Mouse (Mus musculus) embryonic facial prominence, embryonic 11.5 days (tissue): ENCODE results near the gene Mprip. TPM values are rescaled to one million over a fixed set of nuclear protein-coding genes. Genes with fewer than 3 reads are reported as not detected.

Source experiments
- ATAC-seq: fragments of 200-750 bp; cut with Nextera tagmentation; replicated peaks from 2 replicates; pipeline ENCODE4 v1.8.0; 2017; ENCODE audit warnings: low read depth; ENCODE audit not compliant: insufficient number of reproducible peaks, low FRiP score, low TSS enrichment
- DNase-seq: peaks from one replicate; pipeline ENCODE4 v3.0.0-alpha.2; 2015; ENCODE audit warnings: low spot score
- H3K27ac ChIP-seq: fragments of 300-500 bp; sonication (generic); replicated peaks from 2 replicates; pipeline ENCODE4 v1.5.1; 2014; ENCODE audit warnings: mild to moderate bottlenecking, low read depth, low read length, control low read depth
- H3K27me3 ChIP-seq: fragments of 300-500 bp; sonication (generic); 2 replicates; pipeline ENCODE4 v1.6.1; 2014; ENCODE audit warnings: mild to moderate bottlenecking, low read length, moderate library complexity, mixed read lengths; ENCODE audit not compliant: control insufficient read depth, insufficient read depth
- H3K36me3 ChIP-seq: fragments of 300-500 bp; sonication (generic); replicated peaks from 2 replicates; pipeline ENCODE4 v1.6.1; 2014; ENCODE audit warnings: low read depth, mild to moderate bottlenecking, low read length, moderate library complexity, mixed read lengths; ENCODE audit not compliant: control insufficient read depth, insufficient read depth
- H3K4me1 ChIP-seq: fragments of 300-500 bp; sonication (generic); 2 replicates; pipeline ENCODE4 v1.6.1; 2014; ENCODE audit warnings: low read length, mixed read lengths; ENCODE audit not compliant: control insufficient read depth, insufficient read depth
- H3K4me2 ChIP-seq: fragments of 300-500 bp; sonication (generic); 2 replicates; pipeline ENCODE4 v1.6.1; 2014; ENCODE audit warnings: low read depth, mild to moderate bottlenecking, control low read depth, low read length, moderate library complexity
- H3K4me3 ChIP-seq: fragments of 300-500 bp; sonication (generic); 2 replicates; pipeline ENCODE4 v1.5.1; 2014; ENCODE audit warnings: low read depth, low read length, control low read depth
- H3K9ac ChIP-seq: fragments of 300-500 bp; sonication (generic); replicated peaks from 2 replicates; pipeline ENCODE4 v1.6.1; 2014; ENCODE audit warnings: mild to moderate bottlenecking, control low read depth, low read length
- H3K9me3 ChIP-seq: fragments of 300-500 bp; sonication (generic); replicated peaks from 2 replicates; pipeline ENCODE4 v1.6.1; 2016; ENCODE audit warnings: mild to moderate bottlenecking, low read length, inconsistent platforms, mixed read lengths; ENCODE audit not compliant: control insufficient read depth
- WGBS: fragments of 180-500 bp; shearing (Covaris S2); extraction: QIAGEN DNeasy Blood & Tissue Kit; methylation state at CpG from one replicate; pipeline ENCODE4 v1.1.7; 2014; 5-methylcytosine and 5-hydroxymethylcytosine counted together
- polyA plus RNA-seq: library from polyadenylated mRNA; unstranded; fragments of >200 nt; fragmentation: Nextera tagmentation; extraction: Ambion mirVana; gene quantifications from 2 replicates; pipeline ENCODE4 v1.2.1, GENCODE M21; 2014

The Mprip gene
- polyA plus RNA-seq, 1 experiment from 2014 or later = 64.8 TPM

- ATAC-seq (peak; percentile 42; the same call in 1 of the 2 replicates), DNase-seq (peak; percentile 6)
- H3K9me3 ChIP-seq = no peaks in the 10 kb centered on the region
- peak overlapping the region; percentile 75 for H3K4me3 ChIP-seq
- WGBS = under 1% methylated on average over 15 of the region's 15 CpGs
- peak overlapping the region; percentile 95; the same call in 1 of the 2 replicates for H3K27ac ChIP-seq
- no peaks in the 10 kb centered on the region; the same call in none of the 2 replicates for H3K36me3 ChIP-seq
- peak overlapping the region; percentile 48 for H3K4me2 ChIP-seq
- 0 out of 2 replicates have a peak, but pooled peaks cover 3% of the 10 kb centered on the region for H3K4me1 ChIP-seq
- H3K9ac ChIP-seq = peak overlapping the region; percentile 98
- no peaks in the 10 kb centered on the region for H3K27me3 ChIP-seq
These were observed 148.1 kb downstream of the Mprip start for GRCm38 (mm10) chr11:59809071-59809669.

GRCm38 (mm10) chr11:59809670-59810474, 148.8 kb downstream of the Mprip start, which contains the start of gene Flcn:
Flcn (minus strand) TSS chr11:59810016.
- Histone ChIP-seq H3K27me3 (no peaks in the 10 kb centered on the region), H3K9ac (peak within 1 kb of the TSS; percentile 98), H3K4me2 (peak within 1 kb of the TSS; percentile 48), H3K4me1 (0 out of 2 replicates have a peak, but pooled peaks cover 3% of the 10 kb centered on the region), H3K4me3 (peak within 1 kb of the TSS; percentile 75), H3K36me3 (no peaks in the 10 kb centered on the region; the same call in none of the 2 replicates), H3K27ac (peak within 1 kb of the TSS; percentile 95), H3K9me3 (no peaks in the 10 kb centered on the region)
- DNase-seq (peak; percentile 83), ATAC-seq (peak; percentile 93)
- WGBS = under 1% methylated on average over 52 of the region's 52 CpGs

- DNase-seq = no peak
- H3K27me3 ChIP-seq = no peaks in the 10 kb centered on the region
- 68% methylated on average over 14 of the region's 14 CpGs for WGBS
- no peak for ATAC-seq
- peak overlapping the region; percentile 75 for H3K4me3 ChIP-seq
- peak overlapping the region; percentile 48 for H3K4me2 ChIP-seq
- 0 out of 2 replicates have a peak, but pooled peaks cover 3% of the 10 kb centered on the region for H3K4me1 ChIP-seq
- no peaks in the 10 kb centered on the region for H3K9me3 ChIP-seq
- no peaks in the 10 kb centered on the region; the same call in none of the 2 replicates for H3K36me3 ChIP-seq
- peak overlapping the region; percentile 98 for H3K9ac ChIP-seq
- peak overlapping the region; percentile 95; the same call in 1 of the 2 replicates for H3K27ac ChIP-seq
These were observed 149.5 kb downstream of the Mprip start for GRCm38 (mm10) chr11:59810480-59811158.

- no peaks in the 10 kb centered on the region; the same call in none of the 2 replicates for H3K36me3 ChIP-seq
- H3K27me3 ChIP-seq = no peaks in the 10 kb centered on the region
- no peak overlapping the region; the same call in 1 of the 2 replicates for H3K27ac ChIP-seq
- H3K9ac ChIP-seq = 0 out of 2 replicates have a peak overlapping the region, but pooled peaks have one; percentile 13
- ATAC-seq = no peak
- H3K4me1 ChIP-seq = 0 out of 2 replicates have a peak, but pooled peaks cover 3% of the 10 kb centered on the region
- no peaks in the 10 kb centered on the region for H3K9me3 ChIP-seq
- H3K4me3 ChIP-seq = no peak overlapping the region
- DNase-seq = peak; percentile 35
- WGBS = 54% methylated on average over 4 of the region's 4 CpGs
- H3K4me2 ChIP-seq = no peak overlapping the region
These were observed 150.1 kb downstream of the Mprip start for GRCm38 (mm10) chr11:59811211-59811610.

GRCm38 (mm10) chr11:59813276-59813675, 152.2 kb downstream of the Mprip start:
- Histone ChIP-seq H3K9me3 (no peaks in the 10 kb centered on the region), H3K27me3 (no peaks in the 10 kb centered on the region), H3K4me3 (no peak overlapping the region), H3K27ac (no peak overlapping the region), H3K4me2 (no peak overlapping the region), H3K9ac (no peak overlapping the region), H3K4me1 (0 out of 2 replicates have a peak, but pooled peaks cover 3% of the 10 kb centered on the region), H3K36me3 (peaks cover 6% of the 10 kb centered on the region)
- ATAC-seq = no peak
- 59% methylated on average over 3 of the region's 3 CpGs for WGBS
- DNase-seq = no peak

GRCm38 (mm10) chr11:59814311-59814710, 153.2 kb downstream of the Mprip start:
- no peak for ATAC-seq
- Histone ChIP-seq H3K27me3 (no peaks in the 10 kb centered on the region), H3K36me3 (peaks cover 11% of the 10 kb centered on the region), H3K4me3 (no peak overlapping the region), H3K9ac (no peak overlapping the region), H3K27ac (no peak overlapping the region), H3K4me2 (no peak overlapping the region), H3K9me3 (no peaks in the 10 kb centered on the region), H3K4me1 (no peaks in the 10 kb centered on the region)
- 69% methylated on average over 1 of the region's 1 CpGs for WGBS
- DNase-seq = no peak

- Histone ChIP-seq H3K4me2 (no peak overlapping the region), H3K27me3 (no peaks in the 10 kb centered on the region), H3K27ac (no peak overlapping the region), H3K9ac (no peak overlapping the region), H3K4me3 (no peak overlapping the region), H3K4me1 (no peaks in the 10 kb centered on the region), H3K36me3 (peaks cover 14% of the 10 kb centered on the region), H3K9me3 (no peaks in the 10 kb centered on the region)
- DNase-seq (no peak), ATAC-seq (no peak)
- 85% methylated on average over 6 of the region's 6 CpGs for WGBS
These were observed 153.8 kb downstream of the Mprip start for GRCm38 (mm10) chr11:59814936-59815335.
